Mouse (Mus musculus): ENCODE results near the gene Syt16.

GRCm38 (mm10) chr12:74125796-74126195 is 128.3 kb downstream of the Syt16 start:
- no peak for TF ChIP-seq CTCF (IDR thresholded peaks at IDR 0.05; ENCODE audit: control insufficient read depth, insufficient read depth, insufficient replicate concordance, low read depth, low read length)
- TF ChIP-seq POLR2A (IDR thresholded peaks at IDR 0.05; ENCODE audit: control insufficient read depth, low read depth, low read length), result no peak
